Mouse (Mus musculus): ENCODE measurements around the gene Iqgap1. TPM values are rescaled to one million over a fixed set of nuclear protein-coding genes. Genes with fewer than 3 reads are reported as not detected.

Iqgap1 gene
- polyA plus RNA-seq, 1 experiment from 2014 or later = 94.3 TPM

DNA sequence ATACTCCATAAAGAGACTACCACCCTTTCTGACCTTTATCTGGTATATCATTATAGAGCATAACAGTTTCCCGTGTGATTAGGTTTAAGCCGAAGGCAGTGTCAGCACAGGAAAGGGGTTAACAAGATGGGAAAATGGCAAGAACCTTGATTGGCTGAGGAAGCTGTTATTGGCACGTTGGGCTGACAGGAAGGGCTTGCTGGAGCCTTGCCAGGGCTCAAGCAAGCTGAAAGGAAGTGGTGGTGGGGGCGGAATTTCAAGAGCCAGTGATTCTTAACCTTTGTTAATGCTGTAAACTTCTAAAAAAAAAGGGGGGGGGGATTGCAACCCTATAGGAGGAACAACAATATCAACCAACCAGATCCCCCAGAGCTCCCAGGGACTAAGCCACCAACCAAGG lies 6.4 kb upstream of the Iqgap1 start:
- no peak overlapping the region for H3K4me3 ChIP-seq (ENCODE audit: low read depth, low read length)
- no peak overlapping the region for H3K27ac ChIP-seq (ENCODE audit: low read length)
- WGBS = 42% methylated on average over 4 of the region's 4 CpGs

DNA sequence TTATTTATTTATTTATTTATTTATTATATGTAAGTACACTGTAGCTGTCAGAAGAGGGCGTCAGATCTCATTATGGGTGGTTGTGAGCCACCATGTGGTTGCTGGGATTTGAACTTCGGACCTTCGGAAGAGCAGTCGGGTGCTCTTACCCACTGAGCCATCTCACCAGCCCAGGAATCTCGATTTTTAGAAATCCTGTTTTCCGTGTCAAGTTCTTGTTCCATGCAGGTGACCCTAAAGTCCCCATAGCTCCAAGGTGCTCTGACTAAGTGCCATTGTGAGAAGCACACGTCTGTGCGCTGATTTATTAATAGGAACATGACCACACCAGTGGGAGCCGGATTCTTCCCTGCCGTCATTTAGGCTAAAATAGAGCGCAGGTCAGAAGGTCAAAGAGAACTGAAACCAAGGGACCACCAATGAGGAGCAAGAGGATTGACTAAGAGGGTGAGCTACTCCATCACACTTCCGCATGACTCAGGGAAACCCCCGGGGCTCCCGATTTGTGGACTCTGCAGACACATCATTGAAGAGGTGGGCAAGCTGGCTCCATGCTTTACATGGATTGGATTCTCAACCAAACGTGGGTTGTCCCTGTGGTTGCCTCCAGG lies 4.5 kb upstream of the Iqgap1 start:
- Histone ChIP-seq H3K27ac (ENCODE audit: low read length) (no peak overlapping the region), H3K9ac (replicated peaks; ENCODE audit: low read depth, low read length) (no peak overlapping the region), H3K4me3 (ENCODE audit: low read depth, low read length) (no peak overlapping the region), H3K9me3 (ENCODE audit: control insufficient read depth, low read depth, low read length) (no peaks in the 10 kb centered on the region), H3K27me3 (ENCODE audit: control insufficient read depth, insufficient read depth, low read length) (no peaks in the 10 kb centered on the region), H3K4me1 (ENCODE audit: control insufficient read depth, insufficient read depth, low read length) (0 out of 2 replicates have a peak, but pooled peaks cover 5% of the 10 kb centered on the region), H3K4me2 (replicated peaks; ENCODE audit: low read depth, low read length) (no peak overlapping the region), H3K36me3 (ENCODE audit: control insufficient read depth, insufficient read depth, low read length) (no peaks in the 10 kb centered on the region)
- ATAC-seq (ENCODE audit: insufficient number of reproducible peaks, insufficient read depth, low FRiP score, low read depth) = no peak; the same call in 1 of the 2 replicates
- WGBS = 72% methylated on average over 15 of the region's 15 CpGs

More for the DNA sequence above, 6.4 kb upstream of the Iqgap1 start:
- no peak for ATAC-seq (ENCODE audit: insufficient number of reproducible peaks, insufficient read depth, low FRiP score, low read depth)
- Histone ChIP-seq H3K4me2 (replicated peaks; ENCODE audit: low read depth, low read length) (no peak overlapping the region), H3K9me3 (ENCODE audit: control insufficient read depth, low read depth, low read length) (no peaks in the 10 kb centered on the region), H3K4me1 (ENCODE audit: control insufficient read depth, insufficient read depth, low read length) (0 out of 2 replicates have a peak, but pooled peaks cover 5% of the 10 kb centered on the region), H3K9ac (replicated peaks; ENCODE audit: low read depth, low read length) (no peak overlapping the region), H3K36me3 (ENCODE audit: control insufficient read depth, insufficient read depth, low read length) (no peaks in the 10 kb centered on the region), H3K27me3 (ENCODE audit: control insufficient read depth, insufficient read depth, low read length) (no peaks in the 10 kb centered on the region)

DNA sequence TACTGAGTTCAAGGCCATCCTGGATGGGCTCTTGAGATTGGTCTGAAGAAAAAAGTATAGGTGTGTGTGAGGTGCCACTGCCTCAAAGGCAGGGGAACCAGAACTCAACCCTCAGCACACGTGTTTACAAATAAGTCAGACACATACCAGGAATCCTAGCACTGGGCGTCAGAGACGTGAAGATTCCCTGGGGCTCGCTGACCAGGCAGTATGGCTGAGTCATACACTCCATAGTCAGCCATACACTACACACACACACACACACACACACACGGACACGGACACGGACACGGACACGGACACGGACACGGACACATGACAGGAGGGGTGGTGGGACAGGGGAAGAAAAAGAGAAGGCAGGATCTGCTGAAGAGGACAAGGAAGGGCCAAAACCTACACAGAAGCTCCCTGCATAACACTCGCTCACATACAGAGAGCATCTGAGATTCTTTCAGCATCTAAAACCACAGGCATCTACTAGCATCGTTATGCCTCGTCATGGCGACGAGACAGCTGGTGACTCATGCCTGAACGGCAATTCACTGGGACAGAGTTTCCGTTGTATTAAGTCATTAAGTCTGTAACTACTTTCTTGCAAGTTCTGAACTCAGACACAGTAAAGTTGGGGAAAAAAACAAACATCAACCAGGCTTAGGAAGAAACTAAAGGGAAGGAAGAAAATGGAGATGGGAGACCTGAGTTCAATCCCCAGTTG lies 2.5 kb upstream of the Iqgap1 start:
- no peaks in the 10 kb centered on the region for H3K36me3 ChIP-seq (ENCODE audit: control insufficient read depth, insufficient read depth, low read length)
- ATAC-seq (ENCODE audit: insufficient number of reproducible peaks, insufficient read depth, low FRiP score, low read depth) = no peak
- no peaks in the 10 kb centered on the region for H3K4me1 ChIP-seq (ENCODE audit: control insufficient read depth, insufficient read depth, low read length)
- H3K27ac ChIP-seq (ENCODE audit: low read length) = no peak overlapping the region
- no peaks in the 10 kb centered on the region for H3K27me3 ChIP-seq (ENCODE audit: control insufficient read depth, insufficient read depth, low read length)
- 75% methylated on average over 18 of the region's 18 CpGs for WGBS
- H3K4me3 ChIP-seq (ENCODE audit: low read depth, low read length) = no peak overlapping the region
- H3K4me2 ChIP-seq (replicated peaks; ENCODE audit: low read depth, low read length) = no peak overlapping the region
- no peaks in the 10 kb centered on the region for H3K9me3 ChIP-seq (ENCODE audit: control insufficient read depth, low read depth, low read length)
- no peak overlapping the region for H3K9ac ChIP-seq (replicated peaks; ENCODE audit: low read depth, low read length)

GRCm38 (mm10) chr7:80823875-80824682 lies 1.7 kb downstream of the Iqgap1 start:
- Histone ChIP-seq H3K9me3 (ENCODE audit: control insufficient read depth, low read depth, low read length) (no peaks in the 10 kb centered on the region), H3K4me2 (replicated peaks; ENCODE audit: low read depth, low read length) (no peak overlapping the region), H3K36me3 (ENCODE audit: control insufficient read depth, insufficient read depth, low read length) (no peaks in the 10 kb centered on the region), H3K4me1 (ENCODE audit: control insufficient read depth, insufficient read depth, low read length) (no peaks in the 10 kb centered on the region), H3K27me3 (ENCODE audit: control insufficient read depth, insufficient read depth, low read length) (no peaks in the 10 kb centered on the region), H3K27ac (ENCODE audit: low read length) (no peak overlapping the region), H3K4me3 (ENCODE audit: low read depth, low read length) (no peak overlapping the region), H3K9ac (replicated peaks; ENCODE audit: low read depth, low read length) (no peak overlapping the region)
- no peak for ATAC-seq (ENCODE audit: insufficient number of reproducible peaks, insufficient read depth, low FRiP score, low read depth)
- 49% methylated on average over 11 of the region's 11 CpGs for WGBS

- H3K36me3 ChIP-seq (ENCODE audit: control insufficient read depth, insufficient read depth, low read length) = no peaks in the 10 kb centered on the region
- ATAC-seq (ENCODE audit: insufficient number of reproducible peaks, insufficient read depth, low FRiP score, low read depth) = no peak
- no peaks in the 10 kb centered on the region for H3K4me1 ChIP-seq (ENCODE audit: control insufficient read depth, insufficient read depth, low read length)
- H3K9ac ChIP-seq (replicated peaks; ENCODE audit: low read depth, low read length) = no peak overlapping the region
- H3K27me3 ChIP-seq (ENCODE audit: control insufficient read depth, insufficient read depth, low read length) = no peaks in the 10 kb centered on the region
- H3K4me3 ChIP-seq (ENCODE audit: low read depth, low read length) = no peak overlapping the region
- no peak overlapping the region for H3K27ac ChIP-seq (ENCODE audit: low read length)
- WGBS = 74% methylated on average over 4 of the region's 4 CpGs
- H3K4me2 ChIP-seq (replicated peaks; ENCODE audit: low read depth, low read length) = no peak overlapping the region
- H3K9me3 ChIP-seq (ENCODE audit: control insufficient read depth, low read depth, low read length) = no peaks in the 10 kb centered on the region
Measured at GRCm38 (mm10) chr7:80823267-80823666, 2.5 kb downstream of the Iqgap1 start.

DNA sequence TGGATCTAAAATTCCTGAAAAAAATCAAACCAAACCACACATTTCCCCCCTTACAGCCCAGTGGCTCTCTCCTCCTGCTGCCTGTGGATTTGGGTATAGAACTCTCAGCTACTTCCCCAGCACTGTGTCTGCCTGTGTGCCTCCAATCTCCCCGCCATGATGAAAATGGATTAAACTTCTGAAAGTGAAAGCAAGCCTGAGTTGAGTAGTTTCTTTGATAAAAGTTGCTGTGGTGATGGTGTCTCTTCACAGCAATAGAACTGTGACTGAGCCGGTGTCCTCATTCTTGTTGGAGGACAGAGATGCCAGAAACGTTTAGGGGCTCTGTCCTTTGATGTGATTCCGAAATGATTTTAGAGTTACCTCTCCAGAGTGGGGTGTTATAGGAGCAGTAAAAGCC lies 4.9 kb downstream of the Iqgap1 start:
- no peak for ATAC-seq (ENCODE audit: insufficient number of reproducible peaks, insufficient read depth, low FRiP score, low read depth)
- H3K27me3 ChIP-seq (ENCODE audit: control insufficient read depth, insufficient read depth, low read length) = no peaks in the 10 kb centered on the region
- no peaks in the 10 kb centered on the region for H3K36me3 ChIP-seq (ENCODE audit: control insufficient read depth, insufficient read depth, low read length)
- WGBS = 82% methylated on average over 4 of the region's 4 CpGs
- H3K4me1 ChIP-seq (ENCODE audit: control insufficient read depth, insufficient read depth, low read length) = no peaks in the 10 kb centered on the region
- no peak overlapping the region for H3K4me2 ChIP-seq (replicated peaks; ENCODE audit: low read depth, low read length)
- no peak overlapping the region for H3K9ac ChIP-seq (replicated peaks; ENCODE audit: low read depth, low read length)
- H3K27ac ChIP-seq (ENCODE audit: low read length) = no peak overlapping the region
- no peaks in the 10 kb centered on the region for H3K9me3 ChIP-seq (ENCODE audit: control insufficient read depth, low read depth, low read length)
- no peak overlapping the region for H3K4me3 ChIP-seq (ENCODE audit: low read depth, low read length)

GRCm38 (mm10) chr7:80816641-80817040 lies 9.1 kb downstream of the Iqgap1 start:
- H3K9ac ChIP-seq (replicated peaks; ENCODE audit: low read depth, low read length) = no peak overlapping the region
- no peak for ATAC-seq (ENCODE audit: insufficient number of reproducible peaks, insufficient read depth, low FRiP score, low read depth)
- H3K9me3 ChIP-seq (ENCODE audit: control insufficient read depth, low read depth, low read length) = no peaks in the 10 kb centered on the region
- H3K27me3 ChIP-seq (ENCODE audit: control insufficient read depth, insufficient read depth, low read length) = no peaks in the 10 kb centered on the region
- H3K27ac ChIP-seq (ENCODE audit: low read length) = no peak overlapping the region
- H3K4me1 ChIP-seq (ENCODE audit: control insufficient read depth, insufficient read depth, low read length) = no peaks in the 10 kb centered on the region
- 52% methylated on average over 5 of the region's 5 CpGs for WGBS
- no peak overlapping the region for H3K4me2 ChIP-seq (replicated peaks; ENCODE audit: low read depth, low read length)
- no peaks in the 10 kb centered on the region for H3K36me3 ChIP-seq (ENCODE audit: control insufficient read depth, insufficient read depth, low read length)
- no peak overlapping the region for H3K4me3 ChIP-seq (ENCODE audit: low read depth, low read length)

DNA sequence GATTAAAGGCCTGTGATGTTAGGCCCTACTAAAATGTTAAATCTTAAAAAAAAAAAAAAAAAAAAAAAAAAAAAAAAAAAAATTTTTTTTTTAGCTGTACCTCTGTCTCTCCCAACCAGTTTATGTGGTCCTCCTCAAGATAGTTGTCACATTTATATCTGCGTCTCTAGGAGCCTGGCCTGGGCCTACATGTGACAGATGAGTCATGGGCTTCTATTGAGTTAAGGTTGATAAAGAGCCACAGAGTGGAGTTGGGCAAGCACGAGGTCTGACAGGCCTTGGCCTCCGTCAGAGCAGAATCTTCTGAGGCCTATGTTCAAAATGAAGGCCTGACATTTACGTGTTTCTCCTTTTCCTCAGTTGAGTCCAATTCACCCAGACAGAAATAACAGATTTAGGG lies 12.4 kb downstream of the Iqgap1 start:
- no peaks in the 10 kb centered on the region for H3K36me3 ChIP-seq (ENCODE audit: control insufficient read depth, insufficient read depth, low read length)
- 86% methylated on average over 4 of the region's 4 CpGs for WGBS
- H3K4me1 ChIP-seq (ENCODE audit: control insufficient read depth, insufficient read depth, low read length) = no peaks in the 10 kb centered on the region
- no peaks in the 10 kb centered on the region for H3K27me3 ChIP-seq (ENCODE audit: control insufficient read depth, insufficient read depth, low read length)
- ATAC-seq (ENCODE audit: insufficient number of reproducible peaks, insufficient read depth, low FRiP score, low read depth) = no peak
- H3K4me3 ChIP-seq (ENCODE audit: low read depth, low read length) = no peak overlapping the region
- H3K4me2 ChIP-seq (replicated peaks; ENCODE audit: low read depth, low read length) = no peak overlapping the region
- H3K9me3 ChIP-seq (ENCODE audit: control insufficient read depth, low read depth, low read length) = no peaks in the 10 kb centered on the region
- H3K9ac ChIP-seq (replicated peaks; ENCODE audit: low read depth, low read length) = no peak overlapping the region
- H3K27ac ChIP-seq (ENCODE audit: low read length) = no peak overlapping the region
